Mouse (Mus musculus) ES-Bruce4 (cell line): Measurements from ENCODE around the gene Mvb12b.

Experiments
- CTCF ChIP-seq: IDR thresholded peaks from one replicate; pipeline ENCODE4 v1.8.1; 2011; ENCODE audit warnings: low read depth, low read length
- POLR2A ChIP-seq: IDR thresholded peaks from one replicate; pipeline ENCODE4 v1.8.1; 2011; ENCODE audit warnings: low read length; ENCODE audit not compliant: insufficient read depth

DNA sequence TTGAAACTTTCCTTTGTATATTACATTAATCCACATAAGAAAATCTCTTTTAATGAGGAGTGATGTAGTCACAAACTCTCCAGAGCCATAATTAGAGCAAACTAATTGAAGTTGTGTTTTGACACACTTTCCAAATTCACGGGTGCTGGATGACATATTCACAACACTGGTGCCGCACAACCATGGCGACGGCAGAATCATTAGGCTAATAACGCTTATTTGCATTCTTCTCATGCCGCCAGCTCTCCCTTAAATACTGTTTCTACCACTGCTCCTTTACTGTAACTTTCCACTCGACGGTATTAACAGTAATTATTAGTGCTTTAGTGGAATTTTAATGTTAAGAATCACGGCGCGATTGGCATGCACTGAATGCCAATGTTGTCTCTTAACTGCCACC is 74.8 kb downstream of the Mvb12b start:
- no peak for TF ChIP-seq POLR2A
- TF ChIP-seq CTCF, result no peak
